Mouse (Mus musculus) brown adipose tissue, adult 24 weeks (tissue): ENCODE results near the gene Tfr2. TPM values are rescaled to one million over a fixed set of nuclear protein-coding genes. Genes with fewer than 3 reads are reported as not detected.
A peak's percentile ranks its signal among the peaks of the same experiment; 100 is the strongest.
"Not testable (repeated sequence)": the region's sequence is repeated elsewhere in the genome, so short reads cannot be mapped to it uniquely, and the experiment has no call there.

Source experiments
- H3K27ac ChIP-seq: fragments of 200-500 bp; replicated peaks from 2 replicates; pipeline ENCODE4 v1.5.1; 2012; ENCODE audit warnings: low read depth, mild to moderate bottlenecking, low read length
- H3K4me1 ChIP-seq: fragments of 200-500 bp; 2 replicates; pipeline ENCODE4 v1.6.1; 2012; ENCODE audit warnings: low read length, mixed read lengths; ENCODE audit not compliant: control insufficient read depth, insufficient read depth, insufficient read length
- H3K4me3 ChIP-seq: fragments of 200-500 bp; 2 replicates; pipeline ENCODE4 v1.5.1; 2012; ENCODE audit warnings: low read depth, mild to moderate bottlenecking, low read length, moderate library complexity; ENCODE audit not compliant: insufficient read depth
- polyA plus RNA-seq: library from polyadenylated mRNA; stranded (reverse); fragments of >200 nt; gene quantifications from 2 replicates; pipeline ENCODE4 v1.2.4, GENCODE M21; 2012; ENCODE audit not compliant: missing spikeins, insufficient read depth, insufficient read length

Tfr2 gene
- polyA plus RNA-seq, 1 experiment, result 6.1 TPM

- H3K27ac ChIP-seq, result peak overlapping the region; percentile 55
- H3K4me3 ChIP-seq, result no peak overlapping the region
- peaks cover 20% of the 10 kb centered on the region for H3K4me1 ChIP-seq
Observed at GRCm38 (mm10) chr5:137613076-137613475, 43.4 kb downstream of the Tfr2 start.

- H3K27ac ChIP-seq, result peak within 1 kb of the TSS; percentile 71
- H3K4me3 ChIP-seq, result no peak within 1 kb of the TSS
- H3K4me1 ChIP-seq, result peaks cover 20% of the 10 kb centered on the region
Observed at GRCm38 (mm10) chr5:137613550-137613949, 43.9 kb downstream of the Tfr2 start, which contains the start of gene Pcolce. Pcolce (minus strand) TSS chr5:137613784.

DNA sequence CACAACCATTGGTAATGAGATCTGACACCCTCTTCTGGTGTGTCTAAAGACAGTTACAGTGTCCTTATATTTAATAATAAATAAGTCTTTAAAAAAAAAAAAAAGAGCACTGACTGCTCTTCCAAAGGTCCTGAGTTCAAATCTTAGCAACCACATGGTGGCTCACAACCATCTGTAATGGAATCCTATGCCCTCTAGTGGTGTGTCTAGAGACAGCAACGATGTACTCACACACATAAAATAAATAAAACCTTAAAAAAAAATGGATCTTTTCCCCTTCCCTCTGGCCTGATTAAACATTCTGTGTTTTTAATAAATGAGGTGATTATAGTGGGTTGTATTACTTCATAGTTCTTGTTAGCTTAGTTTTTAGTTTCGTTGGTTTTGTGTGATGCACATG is 45.3 kb downstream of the Tfr2 start:
- H3K4me1 ChIP-seq, result peaks cover 13% of the 10 kb centered on the region
- H3K4me3 ChIP-seq, H3K27ac ChIP-seq: not testable (repeated sequence)

DNA sequence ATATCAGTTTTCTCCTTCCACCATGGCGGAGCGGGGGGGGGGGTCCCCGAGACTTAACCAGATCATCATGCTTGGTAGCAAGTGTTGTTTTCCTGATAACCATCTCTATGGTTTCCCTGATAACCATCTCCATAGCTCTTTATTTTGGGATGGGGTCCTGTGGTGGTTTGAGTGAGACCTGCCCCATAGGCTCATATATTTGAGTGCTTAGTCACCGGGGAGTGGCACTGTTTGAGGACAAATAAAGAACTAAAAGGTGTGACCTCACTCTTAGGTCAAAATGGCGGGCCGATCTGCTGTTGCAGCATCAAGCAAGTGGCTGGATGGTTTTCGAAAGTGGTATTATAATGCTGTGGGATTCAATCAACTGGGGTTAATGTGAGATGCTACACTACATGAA is 45.7 kb downstream of the Tfr2 start:
- H3K27ac ChIP-seq, result no peak overlapping the region
- no peak overlapping the region for H3K4me3 ChIP-seq
- peaks cover 10% of the 10 kb centered on the region for H3K4me1 ChIP-seq

DNA sequence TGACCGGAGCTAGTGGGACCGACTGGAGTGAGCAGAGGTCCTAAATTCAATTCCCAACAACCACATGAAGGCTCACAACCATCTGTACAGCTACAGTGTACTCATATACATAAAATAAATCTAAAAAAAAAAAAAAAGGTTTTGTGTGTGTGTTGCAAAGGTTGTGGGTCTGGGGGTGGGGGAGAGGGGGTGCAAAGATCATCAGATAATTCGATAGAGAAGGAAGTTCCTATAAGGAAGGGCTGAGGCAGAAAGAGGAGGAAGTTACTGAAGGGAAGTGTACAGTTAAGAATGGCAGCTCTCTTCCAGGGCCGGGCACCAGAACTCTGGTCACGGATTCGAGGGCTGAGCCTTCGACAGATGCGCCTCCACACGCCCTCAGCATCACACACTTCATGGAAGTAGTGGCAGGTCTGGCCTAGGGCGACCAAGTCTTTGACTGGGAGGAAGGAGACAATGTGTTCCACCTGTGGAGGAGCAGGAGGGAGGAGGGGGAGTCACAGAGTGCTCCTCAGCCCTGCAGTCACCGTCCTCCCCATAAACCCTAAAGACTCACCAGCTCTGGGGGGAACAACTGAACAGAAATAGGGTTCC is 54.4 kb downstream of the Tfr2 start:
- Histone ChIP-seq H3K4me1 (no peaks in the 10 kb centered on the region), H3K4me3 (no peak overlapping the region), H3K27ac (no peak overlapping the region)

DNA sequence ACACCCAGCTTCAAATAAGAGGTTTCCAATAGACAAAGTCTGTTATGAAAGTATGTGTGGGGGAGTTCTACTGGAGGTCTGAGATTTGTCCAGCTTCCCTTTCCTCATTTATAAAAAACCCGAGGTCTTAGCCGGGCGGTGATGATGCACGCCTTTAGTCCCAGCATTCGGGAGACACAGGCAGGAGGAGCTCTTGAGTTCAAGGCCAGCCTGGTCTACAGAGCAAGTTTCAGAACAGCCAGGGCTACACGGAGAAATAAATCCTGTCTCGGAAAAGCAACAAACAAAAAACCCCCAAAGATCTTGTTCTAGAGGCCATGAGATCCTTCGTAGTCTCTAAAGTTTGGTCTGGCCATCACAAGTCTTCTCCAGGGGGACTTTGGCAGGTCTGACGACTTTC is 58.4 kb downstream of the Tfr2 start:
- Histone ChIP-seq H3K4me3 (peak overlapping the region; percentile 76), H3K4me1 (peaks cover 16% of the 10 kb centered on the region), H3K27ac (peak overlapping the region; percentile 88)

DNA sequence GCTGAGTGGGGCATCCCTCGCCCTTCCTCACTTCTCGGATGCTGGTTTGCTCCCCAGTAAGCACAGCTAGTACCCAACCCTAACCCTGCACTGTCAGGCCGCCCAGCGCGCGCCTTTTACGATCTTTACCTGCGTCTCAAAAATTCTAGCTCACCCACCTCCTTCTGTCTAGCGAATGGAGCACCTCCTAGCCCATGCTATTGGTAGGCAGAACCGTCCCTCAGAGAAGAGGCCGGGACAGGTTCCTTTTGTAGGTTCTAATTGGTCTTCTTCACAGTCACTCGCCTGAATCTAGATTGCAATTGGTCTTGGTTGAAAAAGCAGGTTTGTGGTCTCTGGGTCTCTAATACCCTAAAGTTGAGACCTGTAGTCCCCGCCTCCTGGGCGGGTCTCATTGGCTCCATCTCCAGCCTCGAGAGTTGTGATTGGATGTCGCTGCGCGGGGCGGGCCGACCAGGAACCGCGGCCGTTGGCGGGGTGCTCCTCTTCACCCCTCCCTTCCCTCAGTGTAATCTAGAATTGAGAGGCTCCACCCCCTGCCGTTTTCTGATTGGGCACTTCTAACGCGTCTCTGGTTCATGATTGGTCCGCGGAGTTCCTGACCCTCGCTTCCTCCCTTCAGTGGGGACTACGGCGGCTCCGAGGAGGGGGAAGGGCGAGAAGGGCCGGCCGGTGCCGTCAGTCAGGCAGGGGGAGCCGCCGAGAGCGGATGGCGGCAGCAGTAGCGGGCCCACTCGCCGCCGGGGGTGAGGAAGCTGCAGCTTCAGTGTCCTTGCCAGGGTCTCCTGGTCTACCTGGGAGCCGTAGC is 59.1 kb downstream of the Tfr2 start, which contains the start of the genes Fbxo24, Lrch4 and Gm20605:
Gene Fbxo24, minus strand, starts transcription at position 505 of the 808 bp plus-strand sequence.
Gene Lrch4, plus strand, starts transcription at position 624 of the 808 bp plus-strand sequence.
Gene Gm20605, plus strand, starts transcription at position 678 of the 808 bp plus-strand sequence.
- Histone ChIP-seq H3K4me3 (peak within 1 kb of the TSS; percentile 82), H3K27ac (peak within 1 kb of the TSS; percentile 88), H3K4me1 (peaks cover 16% of the 10 kb centered on the region)

DNA sequence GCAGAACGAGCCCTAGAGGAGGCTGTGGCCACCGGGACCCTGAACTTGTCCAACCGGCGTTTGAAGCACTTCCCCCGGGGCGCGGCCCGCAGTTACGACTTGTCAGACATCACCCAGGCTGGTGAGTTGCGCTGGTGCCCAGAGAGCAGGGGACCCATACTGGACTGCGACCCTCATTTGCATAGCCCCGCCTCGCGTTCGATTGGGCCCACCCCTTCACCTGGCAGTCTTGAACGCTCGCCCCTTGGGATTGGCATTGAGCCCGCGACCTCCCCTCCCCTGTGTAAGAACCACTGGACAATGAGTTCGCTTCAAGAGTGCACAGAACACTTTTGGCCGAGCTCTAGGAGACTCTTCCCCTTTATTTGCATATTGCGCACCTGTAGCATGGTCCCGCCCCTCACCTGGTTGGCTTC is 59.7 kb downstream of the Tfr2 start:
- Histone ChIP-seq H3K27ac (peak overlapping the region; percentile 45), H3K4me1 (peaks cover 16% of the 10 kb centered on the region), H3K4me3 (peak overlapping the region; percentile 82)

DNA sequence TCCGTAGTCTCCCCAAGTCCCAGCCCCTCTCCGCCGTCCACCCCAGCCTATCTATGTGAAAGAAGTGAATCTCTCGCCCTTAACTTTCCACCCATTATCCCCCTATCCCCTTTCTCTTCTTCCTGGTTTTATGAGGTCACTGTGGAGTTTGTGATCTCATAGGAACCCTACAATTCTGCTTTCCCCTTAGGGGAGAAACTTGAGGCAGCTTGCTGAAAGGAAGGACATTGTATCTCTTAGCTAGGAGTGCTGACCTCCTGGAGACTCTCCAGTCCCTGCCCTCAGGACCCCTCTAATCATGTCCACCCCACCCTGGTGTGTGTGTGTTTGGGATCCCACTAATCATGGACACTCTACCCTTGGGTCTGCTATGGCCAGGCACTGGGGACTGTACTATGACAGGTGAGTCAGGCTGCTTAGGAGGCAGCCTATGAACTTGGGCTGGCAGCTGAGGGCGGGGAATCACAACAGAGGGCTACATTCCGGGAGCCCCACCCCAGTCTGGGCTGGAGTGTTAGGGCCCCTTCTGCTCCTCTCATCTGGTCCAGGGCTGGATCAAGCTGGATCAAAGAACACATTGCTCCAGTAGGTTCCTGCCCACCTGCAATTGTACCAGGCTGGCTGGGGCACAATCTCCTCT is 60.4 kb downstream of the Tfr2 start:
- Histone ChIP-seq H3K27ac (peak overlapping the region; percentile 45), H3K4me1 (peaks cover 16% of the 10 kb centered on the region), H3K4me3 (peak overlapping the region; percentile 82)

DNA sequence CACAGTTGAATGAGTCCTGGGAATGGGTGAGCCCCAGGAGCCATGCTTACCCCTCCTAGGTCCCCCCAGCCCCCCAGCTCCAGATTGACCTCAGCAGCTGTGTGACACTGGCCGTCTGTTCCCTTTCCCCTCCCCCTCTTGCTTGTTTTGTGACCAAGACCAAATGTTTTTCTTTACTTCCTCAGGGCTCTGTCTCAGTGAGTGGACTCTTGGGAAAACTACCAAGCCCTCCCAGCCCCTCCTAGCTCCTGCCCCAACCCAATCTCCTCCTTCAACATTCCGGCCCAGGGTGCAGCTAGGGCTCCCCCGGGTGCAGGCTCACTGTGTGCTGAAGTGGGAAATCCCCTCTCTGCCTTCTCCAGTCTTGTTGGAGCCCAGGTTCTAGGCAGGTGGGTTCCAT is 61.0 kb downstream of the Tfr2 start:
- Histone ChIP-seq H3K4me1 (peaks cover 16% of the 10 kb centered on the region), H3K27ac (peak overlapping the region; percentile 78), H3K4me3 (peak overlapping the region; percentile 82)

GRCm38 (mm10) chr5:137631171-137631570 is 61.5 kb downstream of the Tfr2 start:
- Histone ChIP-seq H3K27ac (peak overlapping the region; percentile 78), H3K4me3 (peak overlapping the region; percentile 82), H3K4me1 (peaks cover 16% of the 10 kb centered on the region)

DNA sequence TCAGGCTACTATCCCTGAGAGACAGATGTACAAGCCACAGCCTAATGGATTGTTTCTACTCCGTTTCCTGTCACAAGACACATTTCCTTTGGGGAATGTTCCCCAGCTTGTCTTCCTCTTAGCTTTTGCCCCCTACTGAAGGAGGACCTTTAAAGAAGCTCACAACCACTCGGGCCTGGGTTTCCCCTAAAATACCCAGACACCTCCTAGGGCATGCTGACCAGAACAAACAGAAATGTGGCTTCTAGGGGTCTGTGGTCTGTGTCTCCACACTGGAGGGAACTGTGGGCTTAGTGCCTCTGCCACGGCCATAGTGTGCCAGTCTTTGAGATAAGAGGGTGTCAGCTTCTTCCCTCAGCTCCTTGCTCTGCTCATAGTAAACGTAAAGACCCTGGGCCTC is 62.0 kb downstream of the Tfr2 start:
- Histone ChIP-seq H3K4me1 (peaks cover 16% of the 10 kb centered on the region), H3K27ac (peak overlapping the region; percentile 78), H3K4me3 (peak overlapping the region; percentile 82)

DNA sequence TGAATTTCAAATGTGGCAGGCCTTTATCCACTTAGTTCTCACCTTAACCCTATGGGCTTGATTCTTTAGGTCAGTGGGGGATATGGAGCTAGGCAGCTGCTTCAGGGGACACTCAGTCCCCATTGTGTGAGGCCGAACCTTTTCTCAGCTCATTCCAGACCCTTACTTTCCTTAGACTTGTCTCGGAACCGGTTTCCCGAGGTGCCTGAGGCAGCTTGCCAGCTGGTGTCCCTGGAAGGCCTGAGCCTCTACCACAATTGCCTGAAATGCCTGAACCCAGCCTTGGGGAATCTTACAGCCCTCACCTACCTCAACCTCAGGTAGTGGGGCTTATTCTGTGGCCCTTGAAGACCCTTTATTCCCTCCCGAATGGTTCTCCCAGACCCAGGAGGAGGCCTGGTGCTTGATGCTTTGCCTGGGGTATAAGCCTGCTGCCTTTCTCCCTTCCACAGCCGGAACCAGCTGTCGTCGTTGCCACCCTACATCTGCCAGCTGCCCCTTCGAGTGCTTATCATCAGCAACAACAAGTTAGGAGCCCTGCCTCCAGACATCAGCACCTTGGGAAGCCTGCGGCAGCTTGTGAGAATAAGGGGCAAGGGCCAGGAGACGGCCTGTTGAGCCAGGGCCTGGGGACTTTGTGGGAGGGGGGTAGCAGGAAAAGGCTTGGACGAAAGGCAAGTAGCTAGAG is 63.9 kb downstream of the Tfr2 start:
- Histone ChIP-seq H3K4me1 (peaks cover 16% of the 10 kb centered on the region), H3K27ac (no peak overlapping the region), H3K4me3 (no peak overlapping the region)
